Mouse (Mus musculus) lung, postnatal 0 days (tissue): Measurements from ENCODE around the gene Sdhc. TPM values are rescaled to one million over a fixed set of nuclear protein-coding genes. Genes with fewer than 3 reads are reported as not detected.
"Not testable (repeated sequence)": the region's sequence is repeated elsewhere in the genome, so short reads cannot be mapped to it uniquely, and the experiment has no call there.

Experiments used
- ATAC-seq: fragments of 200-750 bp; cut with Nextera tagmentation; 2 replicates; pipeline ENCODE4 v1.8.0; 2017; ENCODE audit warnings: moderate library complexity
- DNase-seq: peaks from one replicate; pipeline ENCODE4 v3.0.0-alpha.2; 2016; ENCODE audit warnings: low spot score
- H3K27ac ChIP-seq: fragments of 300-500 bp; sonication (generic); 2 replicates; pipeline ENCODE4 v1.5.1; 2014; ENCODE audit warnings: antibody characterized with exemption, mild to moderate bottlenecking, low read length, mixed read lengths
- H3K27me3 ChIP-seq: fragments of 300-500 bp; sonication (generic); replicated peaks from 2 replicates; pipeline ENCODE4 v1.6.1; 2014; ENCODE audit warnings: low read length, mixed read lengths; ENCODE audit not compliant: insufficient read depth
- H3K36me3 ChIP-seq: fragments of 300-500 bp; sonication (generic); 2 replicates; pipeline ENCODE4 v1.6.1; 2014; ENCODE audit warnings: low read length, mixed read lengths; ENCODE audit not compliant: insufficient read depth
- H3K4me1 ChIP-seq: fragments of 300-500 bp; sonication (generic); 2 replicates; pipeline ENCODE4 v1.6.1; 2014; ENCODE audit warnings: antibody characterized with exemption, low read depth, low read length, mixed read lengths; ENCODE audit not compliant: insufficient read depth
- H3K4me2 ChIP-seq: fragments of 300-500 bp; sonication (generic); replicated peaks from 2 replicates; pipeline ENCODE4 v1.6.1; 2014; ENCODE audit warnings: low read depth, mild to moderate bottlenecking, low read length, moderate library complexity, mixed read lengths
- H3K4me3 ChIP-seq: fragments of 300-500 bp; sonication (generic); 2 replicates; pipeline ENCODE4 v1.5.1; 2014; ENCODE audit warnings: low read depth, low read length
- H3K9ac ChIP-seq: fragments of 300-500 bp; sonication (generic); replicated peaks from 2 replicates; pipeline ENCODE4 v1.6.1; 2014; ENCODE audit warnings: low read depth, mild to moderate bottlenecking
- H3K9me3 ChIP-seq: fragments of 300-500 bp; sonication (generic); 2 replicates; pipeline ENCODE4 v1.6.1; 2016; ENCODE audit warnings: low read length, mixed read lengths
- CTCF ChIP-seq: IDR thresholded peaks from 2 replicates; pipeline ENCODE4 v1.5.1; 2016; ENCODE audit warnings: antibody characterized with exemption, mild to moderate bottlenecking
- EP300 ChIP-seq: IDR thresholded peaks from 2 replicates; pipeline ENCODE4 v1.6.1; 2016; ENCODE audit warnings: antibody characterized with exemption, mild to moderate bottlenecking, control low read depth
- WGBS: fragments of 180-500 bp; shearing (Covaris S2); extraction: QIAGEN DNeasy Blood & Tissue Kit; methylation state at CpG from one replicate; pipeline ENCODE4 v1.1.7; 2014; 5-methylcytosine and 5-hydroxymethylcytosine counted together
- polyA plus RNA-seq: library from polyadenylated mRNA; unstranded; fragments of >200 nt; fragmentation: Nextera tagmentation; extraction: Ambion mirVana; gene quantifications from 2 replicates; pipeline ENCODE4 v1.2.1, GENCODE M21; 2015

Gene Sdhc
- polyA plus RNA-seq, 1 experiment from 2014 or later = 157 TPM

GRCm38 (mm10) chr1:171159485-171159975 is 9.1 kb upstream of the Sdhc start:
- TF ChIP-seq CTCF (peak; percentile 49), EP300 (no peak)
- peak; percentile 82 for ATAC-seq
- Histone ChIP-seq H3K4me3 (peak overlapping the region; percentile 4; the same call in 1 of the 2 replicates), H3K9me3 (no peaks in the 10 kb centered on the region), H3K27ac (no peak overlapping the region), H3K9ac (no peak overlapping the region), H3K4me1 (no peaks in the 10 kb centered on the region), H3K4me2 (peak overlapping the region; percentile 39), H3K36me3 (no peaks in the 10 kb centered on the region), H3K27me3 (0 out of 2 replicates have a peak, but pooled peaks cover 3% of the 10 kb centered on the region)
- 9% methylated on average over 15 of the region's 15 CpGs for WGBS
- DNase-seq = peak; percentile 43

- Histone ChIP-seq H3K27me3 (0 out of 2 replicates have a peak, but pooled peaks cover 3% of the 10 kb centered on the region), H3K4me2 (no peak overlapping the region), H3K27ac (no peak overlapping the region), H3K4me3 (no peak overlapping the region), H3K9me3 (no peaks in the 10 kb centered on the region), H3K9ac (no peak overlapping the region), H3K4me1 (no peaks in the 10 kb centered on the region), H3K36me3 (no peaks in the 10 kb centered on the region)
- ATAC-seq (no peak), DNase-seq (no peak)
- TF ChIP-seq CTCF = no peak
- no peak for TF ChIP-seq EP300
These were observed 7.6 kb upstream of the Sdhc start for GRCm38 (mm10) chr1:171157965-171158364.

GRCm38 (mm10) chr1:171156644-171157043 is 6.2 kb upstream of the Sdhc start:
- DNase-seq (no peak), ATAC-seq (no peak)
- H3K4me2 ChIP-seq = no peak overlapping the region
- no peak overlapping the region for H3K9ac ChIP-seq
- H3K36me3 ChIP-seq = no peaks in the 10 kb centered on the region
- H3K4me3 ChIP-seq = no peak overlapping the region
- H3K27me3 ChIP-seq = 0 out of 2 replicates have a peak, but pooled peaks cover 3% of the 10 kb centered on the region
- H3K4me1 ChIP-seq = no peaks in the 10 kb centered on the region
- no peaks in the 10 kb centered on the region for H3K9me3 ChIP-seq
- WGBS = 48% methylated on average over 3 of the region's 3 CpGs
- no peak overlapping the region for H3K27ac ChIP-seq
- TF ChIP-seq EP300 (no peak), CTCF (no peak)

GRCm38 (mm10) chr1:171151966-171152365 is 1.6 kb upstream of the Sdhc start:
- Histone ChIP-seq H3K4me3 (no peak overlapping the region), H3K27me3 (no peaks in the 10 kb centered on the region), H3K9ac (no peak overlapping the region), H3K36me3 (no peaks in the 10 kb centered on the region), H3K4me2 (no peak overlapping the region), H3K4me1 (peaks cover 6% of the 10 kb centered on the region; the same call in 1 of the 2 replicates), H3K27ac (no peak overlapping the region), H3K9me3 (no peaks in the 10 kb centered on the region)
- TF ChIP-seq EP300 (no peak), CTCF (no peak)
- ATAC-seq (no peak), DNase-seq (no peak)
- WGBS = 69% methylated on average over 4 of the region's 4 CpGs

GRCm38 (mm10) chr1:171150838-171151391 is 512 bp upstream of the Sdhc start:
- H3K27ac ChIP-seq = peak overlapping the region; percentile 71
- peak overlapping the region; percentile 45; the same call in 1 of the 2 replicates for H3K9ac ChIP-seq
- H3K27me3 ChIP-seq = no peaks in the 10 kb centered on the region
- TF ChIP-seq EP300 = peak; percentile 22; the same call in 1 of the 2 replicates
- no peak for TF ChIP-seq CTCF
- H3K4me2 ChIP-seq = peak overlapping the region; percentile 73
- DNase-seq (peak; percentile 50), ATAC-seq (peak; percentile 40)
- H3K9me3 ChIP-seq = no peaks in the 10 kb centered on the region
- 5% methylated on average over 18 of the region's 18 CpGs for WGBS
- peaks cover 6% of the 10 kb centered on the region; the same call in 1 of the 2 replicates for H3K4me1 ChIP-seq
- H3K4me3 ChIP-seq = peak overlapping the region; percentile 68
- no peaks in the 10 kb centered on the region for H3K36me3 ChIP-seq

GRCm38 (mm10) chr1:171142981-171143380 is 7.4 kb downstream of the Sdhc start:
- not testable (repeated sequence) for H3K27me3 ChIP-seq, H3K9ac ChIP-seq, ATAC-seq, H3K4me3 ChIP-seq, H3K4me1 ChIP-seq, DNase-seq, H3K27ac ChIP-seq, H3K4me2 ChIP-seq, H3K9me3 ChIP-seq
- WGBS = 81% methylated on average over 9 of the region's 11 CpGs
- H3K36me3 ChIP-seq = peaks cover 21% of the 10 kb centered on the region; the same call in 1 of the 2 replicates

- H3K4me2 ChIP-seq, H3K4me1 ChIP-seq, ATAC-seq, H3K4me3 ChIP-seq, DNase-seq, H3K27me3 ChIP-seq, H3K27ac ChIP-seq, H3K9me3 ChIP-seq, H3K9ac ChIP-seq: not testable (repeated sequence)
- WGBS = 92% methylated on average over 8 of the region's 8 CpGs
- peaks cover 43% of the 10 kb centered on the region; the same call in 1 of the 2 replicates for H3K36me3 ChIP-seq
These were observed 12.8 kb downstream of the Sdhc start for GRCm38 (mm10) chr1:171137486-171138155.
